Mouse (Mus musculus): ENCODE data around the gene Fam227b. TPM values are rescaled to one million over a fixed set of nuclear protein-coding genes. Genes with fewer than 3 reads are reported as not detected.

Gene Fam227b
- total RNA-seq, 2 experiments from 2014 or later, result not detected

GRCm38 (mm10) chr2:126062876-126063275 is 88.9 kb downstream of the Fam227b start:
- intact Hi-C loops (cut with DNase I), result no loop called here

GRCm38 (mm10) chr2:126061037-126061773 is 90.6 kb downstream of the Fam227b start:
- peak; percentile 57 to 58 for DNase-seq
- intact Hi-C loops (cut with DNase I), result no loop called here

More at GRCm38 (mm10) chr2:126062876-126063275, 88.9 kb downstream of the Fam227b start:
- DNase-seq, result no peak

GRCm38 (mm10) chr2:126060595-126060994 is 91.2 kb downstream of the Fam227b start:
- intact Hi-C loops (cut with DNase I), result no loop called here
- peak; percentile 30 to 38 for DNase-seq

- intact Hi-C loops (cut with DNase I), result no loop called here
- DNase-seq, result no peak
Measured at GRCm38 (mm10) chr2:126053657-126054056, 98.1 kb downstream of the Fam227b start.

GRCm38 (mm10) chr2:126052749-126053557 is 98.9 kb downstream of the Fam227b start:
- no peak for DNase-seq
- intact Hi-C loops (cut with DNase I), result no loop called here

- intact Hi-C loops (cut with DNase I), result no loop called here
- DNase-seq, result no peak
Measured at GRCm38 (mm10) chr2:126045621-126046020, 106.2 kb downstream of the Fam227b start.

- intact Hi-C loops (cut with DNase I), result no loop called here
- DNase-seq, result no peak
Measured at GRCm38 (mm10) chr2:126042674-126043073, 109.1 kb downstream of the Fam227b start.

GRCm38 (mm10) chr2:126041237-126041636 is 110.6 kb downstream of the Fam227b start:
- intact Hi-C loops (cut with DNase I), result no loop called here

GRCm38 (mm10) chr2:126040651-126041050 is 111.2 kb downstream of the Fam227b start:
- intact Hi-C loops (cut with DNase I), result no loop called here
- no peak for DNase-seq

More at GRCm38 (mm10) chr2:126041237-126041636, 110.6 kb downstream of the Fam227b start:
- DNase-seq, result no peak

GRCm38 (mm10) chr2:126039414-126039891 is 112.4 kb downstream of the Fam227b start:
- DNase-seq, result peak; percentile 47 to 48

GRCm38 (mm10) chr2:126038221-126039000 is 113.4 kb downstream of the Fam227b start:
- intact Hi-C loops (cut with DNase I), result loop anchor here (10.0 kb wide), 1 partner anchor 274 kb away; no protein-coding TSS in a partner anchor
- DNase-seq, result no peak

More at GRCm38 (mm10) chr2:126039414-126039891, 112.4 kb downstream of the Fam227b start:
- intact Hi-C loops (cut with DNase I), result loop anchor here (10.0 kb wide), 1 partner anchor 275 kb away; no protein-coding TSS in a partner anchor

- DNase-seq, result no peak
- intact Hi-C loops (cut with DNase I), result loop anchor here (10.0 kb wide), 1 partner anchor 271 kb away; no protein-coding TSS in a partner anchor
Measured at GRCm38 (mm10) chr2:126036121-126036520, 115.7 kb downstream of the Fam227b start.

- DNase-seq, result no peak
- intact Hi-C loops (cut with DNase I), result loop anchor here (10.0 kb wide), 1 partner anchor 270 kb away; no protein-coding TSS in a partner anchor
Measured at GRCm38 (mm10) chr2:126035013-126035770, 116.6 kb downstream of the Fam227b start.

GRCm38 (mm10) chr2:126034379-126035005 is 117.3 kb downstream of the Fam227b start, which contains the start of gene Fgf7:
TSS of gene Fgf7 (plus strand) at chr2:126034658.
- intact Hi-C loops (cut with DNase I), result loop anchor here (10.0 kb wide), 1 partner anchor 270 kb away; no protein-coding TSS in a partner anchor
- peak; percentile 29 to 36 for DNase-seq

GRCm38 (mm10) chr2:126033114-126033972 is 118.5 kb downstream of the Fam227b start:
- peak in 1 of 2 experiments; percentile 25 for DNase-seq
- intact Hi-C loops (cut with DNase I), result loop anchor here (2.0 to 10.0 kb wide), 2 partner anchors 141 to 269 kb away; no protein-coding TSS in a partner anchor

- intact Hi-C loops (cut with DNase I), result loop anchor here (10.0 kb wide), 1 partner anchor 267 kb away; no protein-coding TSS in a partner anchor
- DNase-seq, result no peak
Measured at GRCm38 (mm10) chr2:126031186-126031900, 120.5 kb downstream of the Fam227b start.
